In genomic region chr1:157506995-157507595, GRCm38 (mm10) we compare ENCODE assay signal across 9 mouse cellular contexts. TPM values are rescaled to one million over a fixed set of nuclear protein-coding genes. Genes with fewer than 3 reads are reported as not detected.
DNase-seq lines count a peak whose midpoint lies in the region; ATAC-seq and TF ChIP-seq lines count a peak whose summit lies in the region.
"Had no signal": no experiment of that assay in that cellular context is flagged by ENCODE, and none has a peak within 500 bp of the region (broad histone marks: within the 10 kb centered on the region; RNA-seq: fewer than 3 reads in every experiment).

No protein-coding gene starts in this region.

- H3K9ac ChIP-seq in limb, embryonic 11.5 days (ENCODE audit: low read length): no peak overlapping the region
- no peak overlapping the region for H3K9ac ChIP-seq in heart, postnatal 0 days (replicated peaks; ENCODE audit: low read depth, low read length)
- H3K9ac ChIP-seq: liver, embryonic 15.5 days had no signal

- ATAC-seq in limb, embryonic 11.5 days (ENCODE audit: insufficient number of reproducible peaks, low FRiP score, low TSS enrichment, low read depth): peak; percentile 36; the same call in 1 of the 2 replicates
- ATAC-seq in heart, postnatal 0 days (ENCODE audit: insufficient read depth, low read depth): no peak

- H3K4me3 ChIP-seq in limb, embryonic 11.5 days (ENCODE audit: low read depth, low read length): no peak overlapping the region
- no peak overlapping the region for H3K4me3 ChIP-seq in limb, embryonic 10.5 days
- peak overlapping the region; percentile 8; the same call in 1 of the 2 replicates for H3K4me3 ChIP-seq in brown adipose tissue, adult 24 weeks (ENCODE audit: insufficient read depth, low read depth, low read length)
- no peak overlapping the region for H3K4me3 ChIP-seq in heart, postnatal 0 days (ENCODE audit: low read depth, low read length)
- H3K4me3 ChIP-seq: liver, embryonic 15.5 days had no signal

- H3K9me3 ChIP-seq in limb, embryonic 11.5 days (ENCODE audit: control insufficient read depth, low read length): no peaks in the 10 kb centered on the region
- H3K9me3 ChIP-seq in limb, embryonic 10.5 days (replicated peaks): no peaks in the 10 kb centered on the region
- no peaks in the 10 kb centered on the region for H3K9me3 ChIP-seq in heart, postnatal 0 days (replicated peaks; ENCODE audit: control insufficient read depth, low read length)
- H3K9me3 ChIP-seq: liver, embryonic 15.5 days had no signal

- no peaks in the 10 kb centered on the region for H3K27me3 ChIP-seq in limb, embryonic 11.5 days (ENCODE audit: control insufficient read depth, insufficient read depth, low read length)
- H3K27me3 ChIP-seq in limb, embryonic 10.5 days (ENCODE audit: low read depth, poor library complexity, severe bottlenecking): no peaks in the 10 kb centered on the region
- H3K27me3 ChIP-seq in heart, postnatal 0 days (ENCODE audit: control insufficient read depth, insufficient read depth, low read length): no peaks in the 10 kb centered on the region
- H3K27me3 ChIP-seq: liver, embryonic 15.5 days had no signal

- no peak for TF ChIP-seq CTCF in heart, postnatal 0 days (IDR thresholded peaks at IDR 0.05; ENCODE audit: low read depth)

- no peak overlapping the region for H3K27ac ChIP-seq in limb, embryonic 11.5 days (replicated peaks; ENCODE audit: low read depth, low read length)
- no peak overlapping the region for H3K27ac ChIP-seq in limb, embryonic 10.5 days
- H3K27ac ChIP-seq in brown adipose tissue, adult 24 weeks (replicated peaks; ENCODE audit: low read depth, low read length): peak overlapping the region; percentile 52
- H3K27ac ChIP-seq in heart, postnatal 0 days (ENCODE audit: low read depth): peak overlapping the region; percentile 19; the same call in 1 of the 2 replicates
- H3K27ac ChIP-seq: liver, embryonic 15.5 days had no signal

- TF ChIP-seq EP300 in heart, postnatal 0 days (IDR thresholded peaks at IDR 0.05; ENCODE audit: low read depth): no peak

- H3K4me2 ChIP-seq in limb, embryonic 11.5 days (ENCODE audit: low read depth, severe bottlenecking): no peak overlapping the region
- peak overlapping the region; percentile 11; the same call in 1 of the 2 replicates for H3K4me2 ChIP-seq in heart, postnatal 0 days (ENCODE audit: low read depth, low read length)
- H3K4me2 ChIP-seq: liver, embryonic 15.5 days had no signal

- H3K36me3 ChIP-seq in limb, embryonic 11.5 days (ENCODE audit: control insufficient read depth, insufficient read depth, low read length): no peaks in the 10 kb centered on the region
- no peaks in the 10 kb centered on the region for H3K36me3 ChIP-seq in limb, embryonic 10.5 days
- H3K36me3 ChIP-seq in heart, postnatal 0 days (replicated peaks; ENCODE audit: control insufficient read depth, insufficient read depth, low read length): no peaks in the 10 kb centered on the region
- H3K36me3 ChIP-seq: liver, embryonic 15.5 days had no signal

- no peak for DNase-seq in limb, embryonic 11.5 days (ENCODE audit: low spot score)
- DNase-seq in limb, embryonic 10.5 days (ENCODE audit: low spot score): no peak
- DNase-seq in heart, postnatal 0 days (ENCODE audit: low spot score): no peak
- DNase-seq in layer of hippocampus, postnatal 10 days (ENCODE audit: low spot score in 2 of 2): peak; percentile 20 to 39
- no peak for DNase-seq in urinary bladder, postnatal 36 days (ENCODE audit: low spot score in 2 of 2)
- DNase-seq in spleen, postnatal 14 days (ENCODE audit: low spot score in 2 of 2): no peak
- DNase-seq in thymus, adult 18-20 months: no peak

- WGBS in limb, embryonic 11.5 days: 66% methylated on average over 4 of the region's 4 CpGs
- 63% methylated on average over 4 of the region's 4 CpGs for WGBS in limb, embryonic 10.5 days
- WGBS in heart, postnatal 0 days: 60% methylated on average over 4 of the region's 4 CpGs

- H3K4me1 ChIP-seq in limb, embryonic 11.5 days (ENCODE audit: control insufficient read depth, insufficient read depth, low read length): no peaks in the 10 kb centered on the region
- H3K4me1 ChIP-seq in limb, embryonic 10.5 days: peaks cover 15% of the 10 kb centered on the region; the same call in 1 of the 2 replicates
- H3K4me1 ChIP-seq in brown adipose tissue, adult 24 weeks (ENCODE audit: control insufficient read depth, insufficient read depth, insufficient read length, low read length): peaks cover 2% of the 10 kb centered on the region; the same call in 1 of the 2 replicates
- no peaks in the 10 kb centered on the region for H3K4me1 ChIP-seq in heart, postnatal 0 days (ENCODE audit: control insufficient read depth, insufficient read depth)

RNA-seq across cellular contexts. Expression of gene Sec16b, which starts 0.6 kb away (rescaled TPM):
- polyA plus RNA-seq in limb, embryonic 11.5 days (2014; fragmentation: Nextera tagmentation; extraction: Ambion mirVana): 0.84 and 1.3 TPM in 2 replicates
- 0.64 and 0.79 TPM in 2 replicates for polyA plus RNA-seq in limb, embryonic 10.5 days (2016; fragmentation: Nextera tagmentation; extraction: Ambion mirVana)
- 1.4 and 2.5 TPM in 2 replicates for polyA plus RNA-seq in brown adipose tissue, adult 24 weeks (2012; ENCODE audit: insufficient read depth, insufficient read length, missing spikeins)
- total RNA-seq in heart, postnatal 0 days (2014; rRNA removed; ENCODE audit: low replicate concordance): 1.1 and 1.3 TPM in 2 replicates
- 0.91 and 0.94 TPM in 2 replicates for polyA plus RNA-seq in heart, postnatal 0 days (2015; fragmentation: Nextera tagmentation; extraction: Ambion mirVana)
- total RNA-seq in layer of hippocampus, postnatal 10 days (2021): under 1 TPM; 0.27 to 0.53 TPM

RNA-seq across cellular contexts. Expression of gene Cryzl2, which starts 48.7 kb away (rescaled TPM):
- 6.4 and 8.6 TPM in 2 replicates for polyA plus RNA-seq in limb, embryonic 11.5 days (2014; fragmentation: Nextera tagmentation; extraction: Ambion mirVana)
- 4.6 and 7.6 TPM in 2 replicates for polyA plus RNA-seq in limb, embryonic 10.5 days (2016; fragmentation: Nextera tagmentation; extraction: Ambion mirVana)
- polyA plus RNA-seq in brown adipose tissue, adult 24 weeks (2012; ENCODE audit: insufficient read depth, insufficient read length, missing spikeins): 21.4 and 26.2 TPM in 2 replicates
- total RNA-seq in heart, postnatal 0 days (2014; rRNA removed; ENCODE audit: low replicate concordance): 31.0 and 45.7 TPM in 2 replicates
- polyA plus RNA-seq in heart, postnatal 0 days (2015; fragmentation: Nextera tagmentation; extraction: Ambion mirVana): 38.1 and 38.5 TPM in 2 replicates
- 1 to 10 TPM; 5.0 to 5.5 TPM for total RNA-seq in layer of hippocampus, postnatal 10 days (2021)

Comparison
In these comparisons a context has a peak if more than half of its experiments do, and no peak if none do; other contexts are left out.
1. DNase-seq: peak in layer of hippocampus, postnatal 10 days (2 of 2); none in limb, embryonic 11.5 days (single experiment), limb, embryonic 10.5 days (single experiment), heart, postnatal 0 days (single experiment), urinary bladder, postnatal 36 days (0 of 2), spleen, postnatal 14 days (0 of 2) and thymus, adult 18-20 months (0 of 2).
2. H3K27ac ChIP-seq: peak in brown adipose tissue, adult 24 weeks (single experiment) and heart, postnatal 0 days (single experiment); none in limb, embryonic 11.5 days (single experiment) and limb, embryonic 10.5 days (single experiment).